Mouse (Mus musculus) thymus, postnatal 4 days (tissue): ENCODE measurements around the gene Slc35f3.
"Not testable (repeated sequence)": the region's sequence is repeated elsewhere in the genome, so short reads cannot be mapped to it uniquely, and the experiment has no call there.

Experiments
- DNase-seq: peaks from one replicate; pipeline ENCODE4 v3.0.0; 2021

The Slc35f3 gene

DNA sequence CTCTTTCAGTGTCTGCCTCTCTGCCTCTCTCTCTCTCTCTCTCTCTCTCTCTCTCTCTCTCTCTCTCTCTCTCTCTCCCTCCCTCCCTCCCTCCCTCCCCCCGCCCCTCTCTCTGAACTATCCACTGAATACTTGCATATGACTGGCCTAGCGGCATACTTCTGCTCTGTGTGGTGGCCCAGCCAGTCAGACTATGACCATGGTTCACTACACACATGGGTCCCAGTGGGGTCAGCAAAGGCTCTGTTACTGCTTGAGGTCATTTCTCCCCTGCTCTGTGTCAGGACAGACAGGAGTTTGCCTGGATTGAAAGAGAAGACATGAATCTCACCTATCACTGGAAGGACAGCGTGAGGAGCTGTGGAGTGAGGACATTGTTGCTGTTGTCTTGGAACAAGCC is 40.5 kb downstream of the Slc35f3 start:
- no peak for DNase-seq

DNA sequence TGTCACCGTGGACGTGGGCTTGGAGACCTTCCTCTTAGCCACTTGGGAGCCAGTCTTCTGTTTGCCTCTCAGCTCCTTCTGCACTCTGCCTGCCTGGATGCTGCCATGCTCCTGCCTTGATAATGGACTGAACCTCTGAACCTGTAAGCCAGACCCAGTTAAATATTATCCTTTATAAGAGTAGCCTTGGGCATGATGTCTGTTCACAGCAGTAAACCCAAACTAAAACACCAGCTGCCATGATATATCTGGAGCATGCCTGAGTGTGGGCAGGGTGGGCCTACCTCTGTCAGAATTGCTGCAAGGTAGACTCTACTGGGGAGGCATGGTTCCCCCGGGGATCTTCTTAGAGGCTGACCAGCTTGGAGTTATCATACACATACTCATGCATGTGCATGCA is 41.0 kb downstream of the Slc35f3 start:
- no peak for DNase-seq

DNA sequence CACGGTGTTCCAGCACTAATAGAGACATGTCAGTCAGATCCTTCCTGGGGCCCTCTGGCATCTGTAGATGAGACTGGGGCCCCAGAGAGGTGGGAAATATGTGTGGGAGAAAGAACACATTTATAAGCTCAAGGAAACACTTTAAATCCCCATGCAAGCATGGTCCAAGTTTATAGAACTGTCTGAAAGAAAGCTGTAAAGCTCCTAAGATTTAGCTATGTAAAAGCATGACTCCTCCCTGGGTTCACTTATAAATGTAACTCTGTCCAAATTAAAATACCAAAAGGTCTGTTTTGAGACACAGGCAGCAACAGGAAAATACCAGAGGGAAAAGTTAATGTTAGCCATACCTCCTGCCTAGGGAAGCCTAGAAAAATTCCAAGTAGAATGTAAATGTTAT is 42.8 kb downstream of the Slc35f3 start:
- no peak for DNase-seq

DNA sequence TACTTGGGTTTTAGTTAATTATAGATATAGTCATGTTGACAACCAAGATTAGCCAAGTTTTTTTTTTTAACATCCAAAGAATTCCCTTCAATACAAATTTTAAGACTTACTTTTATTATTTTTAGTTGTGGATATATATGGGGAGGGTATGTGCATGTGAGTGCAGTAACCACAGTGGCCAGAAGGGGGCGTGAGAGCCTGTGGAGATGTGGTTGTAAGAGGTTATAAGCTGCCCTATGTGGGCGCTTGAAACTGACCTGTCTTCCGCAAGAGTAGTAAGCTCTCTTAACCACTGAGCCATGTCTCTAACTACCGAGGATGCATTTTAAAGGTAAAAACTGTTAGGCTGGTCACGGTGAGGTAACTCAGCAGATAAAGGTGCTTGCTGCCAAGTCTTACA is 45.1 kb downstream of the Slc35f3 start:
- DNase-seq = peak; percentile 26

DNA sequence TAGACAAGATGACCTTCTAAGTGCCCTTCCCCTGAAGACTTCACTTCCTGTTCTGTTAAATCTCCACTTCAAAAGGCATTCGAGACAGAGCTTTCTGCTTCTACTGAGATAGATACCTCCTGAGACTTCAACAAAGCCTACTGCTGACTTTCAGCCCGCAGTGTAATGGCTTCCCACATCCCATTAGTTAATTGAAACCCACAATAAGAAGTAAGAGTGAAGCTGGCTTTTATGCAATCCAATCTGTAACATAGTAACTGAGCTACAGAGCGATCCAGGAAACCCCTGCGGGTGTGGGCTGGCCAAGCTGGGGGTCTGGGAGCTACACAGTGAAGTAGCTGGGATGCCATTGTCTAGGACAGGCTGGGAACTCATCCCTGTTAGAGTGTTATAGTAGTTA is 46.7 kb downstream of the Slc35f3 start:
- DNase-seq = no peak

DNA sequence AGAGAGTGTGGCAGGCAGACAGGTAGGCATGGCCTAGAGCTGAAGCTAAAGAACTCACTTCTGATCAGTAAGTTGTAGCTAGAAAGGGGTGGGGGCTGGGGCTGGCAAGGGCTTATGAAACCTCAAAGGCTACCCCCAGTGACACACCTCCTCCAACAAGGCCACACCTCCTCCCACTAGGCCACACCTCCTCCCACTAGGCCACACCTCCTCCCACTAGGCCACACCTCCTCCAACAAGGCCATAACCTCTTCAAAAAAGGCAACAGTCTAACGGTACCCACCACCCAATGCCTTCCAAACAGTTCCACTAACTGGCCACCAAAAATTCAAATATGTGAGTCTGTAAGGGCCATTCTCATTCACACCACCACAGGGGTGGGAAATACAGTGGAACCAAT is 54.9 kb downstream of the Slc35f3 start:
- peak; percentile 11 for DNase-seq

DNA sequence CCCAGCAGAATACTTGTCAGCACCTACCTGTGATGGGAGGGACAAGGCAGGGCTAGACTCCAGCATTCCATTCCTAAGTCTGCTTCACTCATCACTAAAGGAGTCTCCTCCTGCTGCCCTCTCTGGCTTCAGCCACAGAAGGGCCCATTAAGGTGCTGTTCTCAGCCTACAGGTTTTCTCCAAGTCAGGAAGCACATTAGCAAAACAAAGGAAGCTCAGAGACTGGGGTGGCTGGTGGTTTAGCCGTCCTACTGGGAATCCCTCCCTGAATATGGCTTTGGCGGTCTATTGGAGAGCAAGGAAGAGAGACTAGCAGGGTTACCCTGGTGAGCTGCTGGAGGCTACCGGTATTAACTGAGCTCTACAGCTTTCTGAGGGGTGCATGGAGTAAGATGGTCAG is 59.6 kb downstream of the Slc35f3 start:
- DNase-seq = no peak

DNA sequence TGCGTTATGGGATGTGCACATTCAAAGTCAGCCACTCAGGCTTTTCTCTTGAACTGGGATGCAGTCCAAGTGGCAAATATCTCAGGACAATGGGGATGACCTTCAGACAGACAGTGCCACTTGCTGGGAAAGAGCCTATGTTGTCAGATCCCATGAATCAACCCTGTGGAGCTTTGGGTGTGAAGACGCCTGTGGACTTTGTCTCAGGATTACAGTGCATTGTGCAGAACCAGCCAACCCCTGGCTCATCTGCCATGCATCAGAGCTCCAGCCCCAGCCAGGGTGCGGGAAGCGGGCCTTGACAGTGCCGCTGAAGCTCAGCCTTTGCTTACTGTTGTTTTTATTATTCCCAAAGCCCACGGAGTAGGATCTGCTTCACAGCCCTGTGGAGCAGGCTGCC is 60.9 kb downstream of the Slc35f3 start:
- no peak for DNase-seq

DNA sequence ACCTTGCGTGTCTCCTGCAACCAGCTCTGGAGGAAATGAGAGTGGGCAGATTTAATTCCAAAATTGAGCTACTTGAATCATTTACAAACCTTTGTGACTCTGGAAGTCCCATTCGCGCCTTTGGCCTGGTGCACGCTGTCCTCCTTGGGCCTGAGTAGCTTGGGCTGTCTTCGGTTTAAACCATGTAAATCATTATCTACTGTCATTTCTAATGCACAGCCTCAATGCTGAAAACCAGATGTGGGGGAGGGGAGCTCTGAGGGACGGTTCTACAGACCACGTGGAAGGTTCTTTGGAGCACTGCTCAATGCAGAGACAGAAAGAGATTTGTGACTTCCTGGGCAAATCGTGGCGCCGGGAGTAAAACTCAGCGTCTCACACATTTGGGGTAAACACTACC is 61.7 kb downstream of the Slc35f3 start:
- DNase-seq = no peak

DNA sequence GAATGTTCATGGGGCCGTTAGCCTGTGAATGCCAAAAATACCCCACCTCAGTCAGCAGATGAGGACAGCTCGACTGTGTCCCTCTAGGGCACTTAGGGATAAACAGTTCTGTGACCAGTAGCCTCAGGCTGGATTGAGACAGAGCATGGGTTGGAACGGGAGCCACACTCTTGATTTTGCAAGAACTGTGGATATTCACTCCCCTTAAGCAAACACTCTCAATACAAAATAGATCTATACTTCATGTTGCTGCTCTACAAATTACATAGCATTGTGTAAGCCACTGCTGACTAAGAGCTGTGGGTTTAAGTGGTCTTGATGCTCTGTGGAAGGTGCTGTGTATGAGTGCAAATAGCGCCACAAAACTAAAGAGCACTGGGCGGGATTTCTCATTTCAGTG is 62.3 kb downstream of the Slc35f3 start:
- no peak for DNase-seq

DNA sequence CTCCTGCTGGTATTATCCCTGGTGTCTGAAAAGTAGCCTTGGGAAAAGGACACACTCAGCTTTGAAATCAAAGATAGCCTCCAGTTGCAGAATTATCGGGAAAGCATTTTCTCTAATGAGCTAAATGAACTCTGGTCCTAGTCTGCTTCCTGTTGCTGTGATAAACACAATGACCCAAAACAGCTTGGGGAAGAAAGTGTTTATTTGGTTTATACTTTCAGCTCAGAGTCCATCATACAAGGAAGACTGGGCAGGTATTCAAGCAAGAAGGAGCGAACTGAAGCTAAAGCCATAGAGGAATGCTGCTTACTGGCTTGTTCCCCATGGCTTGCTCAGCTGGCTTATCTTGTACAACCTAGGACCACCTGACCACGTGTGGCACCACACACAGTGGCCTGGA is 67.9 kb downstream of the Slc35f3 start:
- no peak for DNase-seq

DNA sequence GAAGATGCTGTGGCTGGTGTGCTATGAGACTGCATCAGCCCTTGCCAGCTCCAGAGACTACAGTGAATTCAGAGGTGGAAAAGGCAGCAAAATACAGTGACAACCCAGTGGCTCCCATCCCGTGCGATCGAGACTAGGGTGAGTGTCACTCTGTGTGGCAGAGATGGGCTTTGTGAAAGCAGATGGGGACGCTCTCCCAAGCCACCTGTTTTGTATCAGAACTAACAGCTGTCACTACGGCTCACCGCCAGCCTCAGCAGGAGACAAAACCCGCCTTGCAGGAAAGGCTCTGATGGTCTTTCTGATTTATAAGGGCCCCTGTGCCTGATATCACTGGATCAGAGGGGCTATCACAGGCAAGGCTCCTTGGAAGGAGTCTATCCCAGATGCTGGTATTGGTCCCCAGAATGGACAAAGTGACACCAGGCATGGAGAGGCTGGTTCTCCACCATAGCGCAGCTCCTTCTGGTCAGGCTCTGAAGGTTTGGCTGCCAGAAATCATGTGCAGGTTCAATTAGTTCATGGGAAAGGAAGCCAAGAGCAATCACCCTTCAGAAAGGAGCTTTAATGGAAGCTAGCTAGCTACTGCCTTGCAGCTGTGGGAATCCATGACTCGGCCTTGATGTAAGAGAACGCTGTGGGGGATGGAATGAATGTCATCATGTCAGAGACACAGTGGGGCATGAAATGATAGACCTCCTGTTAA is 70.1 kb downstream of the Slc35f3 start:
- no peak for DNase-seq

DNA sequence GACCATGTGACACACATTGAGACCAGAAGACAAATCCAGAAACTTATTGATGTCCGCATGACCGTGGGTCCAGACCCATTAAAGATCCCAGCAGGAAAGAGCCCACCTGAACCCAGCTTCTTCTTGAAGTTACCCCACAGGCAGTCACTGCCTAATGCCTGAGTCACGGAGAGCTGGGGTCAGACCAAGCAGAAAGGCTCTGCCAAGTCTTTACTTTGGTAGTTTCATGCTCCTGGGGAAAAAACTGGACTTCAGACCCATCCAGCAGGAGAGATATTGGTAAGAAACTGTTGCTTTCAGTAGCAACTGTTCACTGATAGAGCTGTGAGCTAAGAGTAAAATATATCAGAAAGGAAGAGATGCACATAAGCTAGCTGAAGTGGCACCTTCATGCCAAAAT is 73.5 kb downstream of the Slc35f3 start:
- no peak for DNase-seq

DNA sequence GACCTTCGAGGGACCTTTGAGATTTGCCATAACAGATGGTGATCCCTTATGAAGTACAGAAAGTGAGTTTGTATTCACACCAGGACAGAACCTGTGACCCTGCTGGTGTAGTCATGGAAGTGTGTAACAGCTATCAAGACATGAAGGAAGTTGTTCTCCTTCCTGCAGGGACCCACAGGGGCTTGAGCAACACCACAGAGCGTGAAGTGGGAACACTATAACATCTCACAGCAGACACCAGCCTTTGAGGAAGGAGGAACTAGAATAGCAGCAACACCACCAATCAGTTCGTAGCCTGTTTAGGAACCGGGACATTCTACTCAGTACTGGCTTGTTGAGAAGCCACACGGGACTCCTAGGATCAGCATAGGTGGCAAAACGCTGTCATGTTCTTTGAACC is 81.2 kb downstream of the Slc35f3 start:
- no peak for DNase-seq

DNA sequence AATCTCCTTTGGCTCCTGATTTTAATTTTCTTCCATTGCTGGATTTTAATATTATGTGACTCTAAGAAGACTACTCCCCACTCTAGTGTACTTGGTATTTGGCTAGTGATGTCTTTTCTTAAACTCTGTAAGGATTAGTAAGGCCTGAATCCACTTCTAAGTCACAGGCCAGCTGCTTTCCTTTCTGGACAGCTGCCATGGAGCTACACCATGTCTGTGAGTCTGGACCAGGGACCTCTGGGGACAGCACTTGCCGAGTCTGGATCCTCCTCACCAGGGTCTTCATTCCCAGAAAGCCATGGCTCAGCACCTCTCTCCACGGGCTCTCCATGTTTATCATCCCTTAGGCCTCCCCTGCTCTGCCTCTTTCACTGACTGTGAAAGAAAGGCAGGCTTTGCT is 81.8 kb downstream of the Slc35f3 start:
- no peak for DNase-seq

DNA sequence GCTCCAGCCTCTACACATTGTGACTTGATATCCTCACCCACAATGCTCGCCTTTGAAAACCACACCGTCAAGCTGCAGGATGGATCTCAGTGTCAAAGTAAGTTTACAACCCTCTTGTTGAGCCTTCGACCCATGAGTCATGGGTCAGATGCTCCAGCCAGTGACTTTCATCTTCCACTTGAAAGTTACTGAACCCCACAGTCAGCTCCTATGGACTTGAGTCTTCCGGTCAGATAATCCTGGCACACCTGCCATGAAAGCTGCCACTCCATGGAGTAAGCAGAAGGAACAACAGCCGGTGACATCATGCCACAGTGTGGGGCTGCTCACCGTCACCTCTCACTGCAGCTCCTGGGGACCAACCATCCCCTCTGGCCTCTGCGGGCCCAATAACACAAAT is 82.9 kb downstream of the Slc35f3 start:
- no peak for DNase-seq

DNA sequence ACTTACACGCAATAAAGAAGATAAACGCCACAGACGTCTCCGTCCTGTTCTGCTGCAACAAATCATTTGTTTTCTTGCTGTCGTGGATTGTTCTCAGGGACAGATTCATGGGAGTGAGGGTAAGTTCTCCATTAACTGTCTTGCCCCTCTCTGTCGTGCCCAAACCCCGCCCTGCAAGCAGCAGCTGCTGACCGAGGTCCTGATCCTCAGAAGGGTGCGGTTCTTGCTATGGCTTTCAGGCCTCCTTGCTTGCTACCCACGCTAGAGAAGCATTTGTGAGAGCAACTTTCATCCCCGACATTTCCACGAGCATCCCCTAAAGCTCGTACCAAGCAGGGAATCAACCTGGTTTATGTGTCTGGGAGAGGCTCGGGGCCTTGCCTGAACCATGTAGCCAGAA is 83.9 kb downstream of the Slc35f3 start:
- DNase-seq = peak; percentile 10

DNA sequence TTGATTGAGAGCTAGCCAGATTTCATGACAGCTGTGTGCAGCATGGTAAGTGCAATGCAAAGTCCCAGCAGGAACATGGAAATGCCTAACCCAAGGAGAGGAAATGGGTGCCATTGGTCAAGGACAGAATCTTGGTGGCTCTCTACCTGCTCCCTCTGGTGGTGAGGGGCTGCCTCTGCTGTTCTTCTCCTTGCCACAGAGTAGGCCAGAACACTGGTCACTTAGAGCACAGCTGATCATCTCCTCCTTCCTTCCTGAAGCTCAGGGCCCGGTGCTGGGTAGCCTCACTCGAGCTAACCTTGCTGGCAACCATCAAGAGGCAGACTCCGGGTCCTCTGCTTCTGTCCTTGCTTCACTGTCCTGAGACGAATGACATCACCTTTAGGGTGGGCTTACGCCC is 84.4 kb downstream of the Slc35f3 start:
- DNase-seq = peak; percentile 26

DNA sequence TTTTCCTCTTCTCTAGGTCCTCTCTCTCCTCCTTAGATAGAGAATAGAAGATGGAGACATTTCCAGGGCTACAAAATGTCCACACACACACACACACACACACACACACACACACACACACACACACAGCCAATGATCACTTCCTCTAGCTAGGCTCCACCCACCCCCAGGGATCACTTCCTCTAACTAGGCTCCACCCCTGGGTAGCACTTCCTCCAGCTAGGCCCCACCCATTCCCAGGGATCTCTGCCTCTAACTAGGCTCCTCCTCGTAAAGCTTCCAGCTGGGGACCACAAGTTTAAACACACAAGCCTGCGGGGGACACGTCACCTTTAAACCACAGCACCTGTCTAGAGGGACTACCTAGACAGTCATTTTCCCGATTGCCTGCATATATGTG is 89.2 kb downstream of the Slc35f3 start:
- no peak for DNase-seq

DNA sequence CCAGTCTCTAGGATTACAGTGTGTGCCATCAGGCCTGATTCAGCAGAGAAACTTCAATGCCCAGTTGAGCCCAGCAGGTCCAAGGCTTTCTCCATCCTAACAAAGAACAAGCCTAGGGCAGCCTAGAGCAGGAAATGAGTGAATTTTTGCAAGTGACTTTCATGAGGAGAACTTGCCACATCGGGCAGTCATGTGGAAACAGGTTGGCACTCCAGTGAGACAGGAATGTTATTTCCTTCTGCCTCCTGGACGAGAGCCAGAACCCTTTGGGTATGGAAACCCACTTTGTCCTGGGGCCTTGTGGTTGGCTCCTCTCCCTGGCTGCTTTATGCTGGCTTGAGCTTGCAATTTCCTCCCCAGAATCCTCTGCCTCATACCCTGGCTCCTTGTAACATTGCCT is 93.2 kb downstream of the Slc35f3 start:
- no peak for DNase-seq

DNA sequence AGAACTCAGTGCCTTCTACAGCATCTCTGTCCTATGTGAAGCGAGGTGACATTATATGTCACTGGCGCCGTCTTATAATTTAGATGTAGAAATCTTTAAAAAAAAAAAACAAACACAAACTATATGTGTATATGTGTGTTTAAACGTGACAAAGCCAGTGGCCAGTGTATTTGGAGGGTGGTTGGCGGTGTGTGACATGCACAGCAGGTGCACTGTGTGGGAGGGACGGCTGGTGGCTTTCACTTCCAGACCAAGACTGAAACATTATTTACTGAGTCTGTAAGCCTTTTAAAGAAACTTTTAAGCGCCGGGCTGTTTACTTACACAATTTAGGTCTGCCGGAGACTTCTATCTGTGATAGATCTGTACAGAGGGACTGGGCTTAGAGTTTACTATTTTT is 97.0 kb downstream of the Slc35f3 start:
- DNase-seq = no peak

DNA sequence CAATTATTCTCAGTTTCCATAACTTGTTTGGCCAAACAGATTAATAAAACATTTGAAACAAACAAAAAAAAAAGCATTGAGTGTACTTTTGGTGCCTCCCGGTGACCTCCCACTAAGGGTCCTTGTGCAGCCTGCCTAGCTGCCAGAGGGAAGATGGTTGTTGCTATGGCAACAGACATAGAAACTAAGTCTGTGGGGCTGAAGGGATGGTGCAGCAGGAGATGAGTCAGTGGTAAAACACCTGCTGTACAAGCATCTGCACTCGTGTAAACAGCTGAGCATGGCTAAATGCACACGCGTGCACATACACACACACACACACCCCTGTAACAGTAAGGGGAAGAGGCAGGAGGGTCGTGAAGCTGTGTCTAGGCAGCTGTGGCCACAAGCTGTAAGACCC is 97.6 kb downstream of the Slc35f3 start:
- no peak for DNase-seq

DNA sequence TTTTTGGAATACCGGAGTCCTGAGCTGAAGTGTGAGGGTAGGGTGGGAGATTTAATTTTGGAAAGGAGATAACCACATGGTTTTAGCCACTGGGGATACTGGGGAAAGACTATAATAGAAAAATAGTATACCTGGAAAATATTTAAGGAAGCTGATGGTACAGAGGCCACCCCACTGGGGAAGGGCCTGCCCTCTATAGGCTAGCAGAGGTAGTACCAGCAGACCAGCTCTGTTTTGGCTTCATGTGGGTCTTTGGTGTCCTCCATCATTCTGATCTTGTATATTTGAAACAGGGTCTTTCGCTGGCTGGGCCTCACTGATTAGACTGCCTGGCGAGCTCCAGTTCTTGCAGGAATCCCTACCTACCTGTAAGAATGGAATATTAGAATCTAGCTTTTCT is 100.0 kb downstream of the Slc35f3 start:
- DNase-seq = peak; percentile 11

DNA sequence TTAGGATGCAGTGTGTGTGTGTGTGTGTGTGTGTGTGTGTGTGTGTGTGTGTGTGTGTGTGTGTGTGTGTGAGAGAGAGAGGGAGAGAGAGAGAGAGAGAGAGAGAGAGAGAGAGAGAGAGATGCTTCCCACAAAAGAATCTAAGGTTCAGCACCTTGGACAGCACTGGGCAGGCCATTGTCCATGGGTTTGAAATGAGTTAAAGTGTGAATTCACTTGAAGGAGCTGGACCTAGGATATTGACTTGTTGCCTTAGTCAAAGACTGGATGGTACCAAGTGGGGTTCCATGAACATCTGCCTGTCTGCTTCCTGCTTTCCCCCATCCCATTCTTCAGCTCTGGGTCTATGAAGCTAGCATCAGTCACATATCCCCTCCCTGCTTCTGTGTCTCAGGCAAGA is 106.2 kb downstream of the Slc35f3 start:
- not testable (repeated sequence) for DNase-seq

DNA sequence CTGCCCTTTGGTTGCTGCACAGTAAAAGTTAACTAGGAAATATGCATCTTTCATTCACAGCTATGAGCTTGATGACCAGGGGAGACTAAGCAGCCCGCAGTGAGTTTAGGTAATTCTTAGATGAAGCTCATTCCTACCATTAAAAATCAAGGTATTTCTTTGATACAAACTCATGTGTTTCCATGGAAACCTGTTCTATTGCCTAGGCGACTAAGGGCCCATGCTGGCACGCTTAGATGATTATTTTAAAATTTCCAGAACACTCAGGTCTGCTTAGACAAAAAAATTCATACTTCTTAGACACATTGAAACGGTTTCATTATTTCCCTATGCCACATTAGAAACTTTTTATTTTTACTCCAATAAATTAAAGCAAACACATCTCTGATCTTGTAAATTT is 106.7 kb downstream of the Slc35f3 start:
- no peak for DNase-seq

DNA sequence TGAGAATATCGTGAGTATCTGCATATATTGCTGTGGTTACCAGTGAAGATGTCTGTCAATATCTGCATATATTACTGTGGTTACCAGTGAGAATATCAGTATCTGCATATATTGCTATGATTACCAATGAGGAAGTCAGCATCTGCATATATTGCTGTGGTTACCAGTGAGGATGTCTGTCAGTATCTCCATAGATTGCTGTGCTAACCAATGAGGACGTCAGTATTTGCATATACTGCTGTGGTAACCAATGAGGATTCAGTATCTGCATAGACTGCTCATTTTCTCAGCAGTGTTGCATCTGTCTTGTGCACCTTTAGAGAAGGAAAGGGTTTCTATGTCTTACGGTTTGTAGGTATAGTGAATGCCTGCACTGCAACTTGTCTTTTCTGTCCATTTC is 122.5 kb downstream of the Slc35f3 start:
- no peak for DNase-seq
